Mouse (Mus musculus) urinary bladder, postnatal 25 days (tissue): ENCODE results near the gene Srl.
"Not testable (repeated sequence)": the region's sequence is repeated elsewhere in the genome, so short reads cannot be mapped to it uniquely, and the experiment has no call there.

ENCODE experiments used
- DNase-seq: peaks from one replicate; pipeline ENCODE4 v3.0.0; 2022; ENCODE audit warnings: low spot score

Gene Srl

GRCm38 (mm10) chr16:4541501-4542198, at the start of gene Srl:
TSS of gene Srl (minus strand) at chr16:4541816.
- peak; percentile 100 for DNase-seq

DNA sequence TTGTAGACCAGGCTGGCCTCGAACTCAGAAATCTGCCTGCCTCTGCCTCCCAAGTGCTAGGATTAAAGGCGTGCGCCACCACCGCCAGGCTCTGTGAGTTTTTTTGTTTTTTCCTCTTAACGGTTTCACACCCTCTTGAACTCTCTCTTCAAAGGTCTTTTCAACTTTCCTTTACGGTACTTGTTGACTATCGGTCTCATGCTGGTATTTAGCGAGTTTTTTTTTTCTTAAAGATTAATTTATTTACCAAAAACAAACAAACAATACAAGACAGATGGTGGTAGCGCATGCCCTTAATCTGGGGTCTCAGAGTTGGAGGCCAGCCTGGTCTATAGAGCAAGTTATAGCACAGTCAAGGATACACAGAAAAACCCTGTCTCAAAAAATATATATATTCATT, 48.6 kb upstream of the Srl start:
- DNase-seq: no peak

DNA sequence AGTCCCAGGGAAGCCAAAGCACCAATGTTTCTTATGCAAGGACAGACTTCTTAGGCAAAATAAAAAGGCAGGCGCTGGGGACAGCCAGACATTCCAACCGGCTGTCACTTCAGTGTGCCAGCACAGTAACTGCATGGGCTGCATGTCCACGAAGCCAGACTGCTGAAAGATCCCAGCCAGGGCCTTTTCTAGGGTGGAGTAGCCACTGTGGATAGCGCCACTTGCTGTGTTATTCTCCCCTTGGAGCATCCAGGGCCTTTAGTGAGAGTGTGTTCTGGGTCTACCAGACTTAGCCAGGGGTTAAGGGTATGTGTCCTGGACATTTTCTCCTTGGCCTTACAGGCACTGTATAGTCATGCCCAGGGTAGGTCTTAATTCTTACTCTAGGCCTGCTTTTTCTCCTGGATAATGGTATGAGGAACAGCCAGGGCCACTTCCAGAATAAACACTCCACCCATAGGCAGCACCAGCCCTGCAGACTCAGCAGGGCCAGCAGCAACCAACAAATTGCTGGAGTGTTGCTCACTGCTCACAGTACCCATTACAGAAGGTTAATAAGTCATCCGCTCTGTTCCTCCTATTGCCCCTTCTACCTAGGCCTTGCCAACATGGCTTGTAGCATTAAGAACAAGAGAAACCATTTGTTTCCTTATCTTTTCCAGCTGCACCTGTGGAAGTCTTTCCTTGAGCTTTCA, 46.0 kb upstream of the Srl start:
- no peak for DNase-seq

DNA sequence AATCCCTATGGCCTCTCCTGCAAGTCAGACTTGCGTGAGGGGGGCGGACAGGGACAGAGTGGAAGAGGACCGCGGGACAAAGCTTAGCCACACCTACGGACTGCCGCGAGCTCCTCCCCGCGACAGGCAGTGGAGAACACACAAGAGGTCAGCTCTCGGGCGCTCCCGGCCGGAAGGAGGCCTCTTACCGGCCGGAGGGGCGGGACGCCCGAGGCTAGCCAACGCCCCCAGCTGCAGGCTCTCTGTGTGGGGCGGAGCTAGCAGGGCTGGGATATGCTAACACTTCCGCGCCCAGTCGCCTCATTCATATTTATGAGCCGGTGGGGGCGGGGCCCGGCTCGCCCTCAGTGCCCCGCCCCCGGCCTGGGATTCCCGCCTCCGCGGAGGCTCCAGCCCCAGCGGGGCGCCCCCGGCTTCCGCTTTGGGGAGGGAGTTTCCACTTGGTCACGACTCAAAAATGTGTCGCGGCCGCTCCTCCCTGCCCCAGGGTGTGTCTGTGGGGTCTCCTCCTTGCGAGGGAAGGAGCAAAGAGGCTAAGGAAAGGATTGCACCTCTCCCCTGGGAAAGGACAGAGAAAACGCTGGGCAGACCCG, 45.0 kb upstream of the Srl start:
- peak; percentile 96 for DNase-seq

GRCm38 (mm10) chr16:4585642-4586530, 44.3 kb upstream of the Srl start:
- no peak for DNase-seq

DNA sequence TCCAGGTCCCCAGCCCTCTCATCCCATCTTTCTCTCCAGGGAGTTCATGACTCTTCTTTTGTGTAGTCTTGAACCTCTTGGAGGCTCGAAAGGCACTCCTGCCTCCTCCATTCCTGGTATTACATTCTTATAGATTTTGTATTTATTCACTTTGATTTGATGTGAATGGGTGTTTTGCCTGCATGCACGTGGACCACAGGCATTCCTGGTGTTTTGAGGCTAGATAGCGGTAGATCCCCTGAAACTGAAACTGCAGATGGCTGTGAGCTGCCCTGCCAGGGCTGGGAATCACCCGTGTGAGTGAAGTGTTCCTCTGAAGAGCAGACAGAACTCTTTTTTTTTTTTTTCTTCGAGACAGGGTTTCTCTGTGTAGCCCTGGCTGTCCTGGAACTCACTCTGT, 42.8 kb upstream of the Srl start:
- DNase-seq: no peak

GRCm38 (mm10) chr16:4583807-4584206, 42.2 kb upstream of the Srl start:
- DNase-seq: no peak

GRCm38 (mm10) chr16:4581179-4581578, 39.6 kb upstream of the Srl start:
- not testable (repeated sequence) for DNase-seq

DNA sequence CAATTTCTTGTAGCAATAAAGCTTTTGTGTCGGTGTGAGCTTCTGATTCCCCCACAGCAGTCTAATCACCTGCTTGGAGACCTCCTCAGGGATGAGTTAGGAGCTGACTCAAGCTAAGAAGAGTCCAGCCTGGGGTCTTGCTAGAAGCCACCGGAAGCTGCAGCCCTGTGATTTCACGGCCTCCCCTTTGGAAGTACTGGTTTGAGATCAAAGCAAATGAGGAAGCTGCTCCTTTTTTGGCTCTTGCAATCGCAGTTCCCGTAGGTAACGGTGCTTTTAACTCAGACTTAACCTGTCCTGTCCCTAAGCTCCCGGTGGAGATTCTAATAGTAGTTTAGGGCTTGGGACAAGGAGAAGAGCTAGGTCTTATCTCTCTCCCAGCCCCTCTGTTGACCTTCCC, 37.0 kb upstream of the Srl start:
- DNase-seq: no peak

DNA sequence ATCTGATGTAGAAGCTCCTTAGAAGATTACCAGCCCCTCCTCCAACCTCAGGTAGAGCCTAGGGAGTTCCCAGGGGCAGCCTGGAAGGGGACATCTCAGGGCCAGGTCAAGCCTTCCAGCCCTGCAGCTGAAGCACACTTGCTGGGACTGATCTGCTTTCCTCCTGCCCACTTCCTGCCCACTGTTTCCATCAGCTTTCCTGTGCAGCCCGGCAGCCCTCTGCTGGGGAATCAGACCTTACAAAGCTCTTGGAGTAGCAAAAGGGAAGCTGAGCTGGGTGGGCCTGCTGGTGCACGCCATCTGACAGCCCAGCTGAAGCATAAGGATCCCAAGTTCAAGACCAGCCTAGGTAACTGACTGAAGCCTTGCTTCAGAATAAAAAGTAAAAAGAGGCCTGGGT, 35.3 kb upstream of the Srl start:
- no peak for DNase-seq

DNA sequence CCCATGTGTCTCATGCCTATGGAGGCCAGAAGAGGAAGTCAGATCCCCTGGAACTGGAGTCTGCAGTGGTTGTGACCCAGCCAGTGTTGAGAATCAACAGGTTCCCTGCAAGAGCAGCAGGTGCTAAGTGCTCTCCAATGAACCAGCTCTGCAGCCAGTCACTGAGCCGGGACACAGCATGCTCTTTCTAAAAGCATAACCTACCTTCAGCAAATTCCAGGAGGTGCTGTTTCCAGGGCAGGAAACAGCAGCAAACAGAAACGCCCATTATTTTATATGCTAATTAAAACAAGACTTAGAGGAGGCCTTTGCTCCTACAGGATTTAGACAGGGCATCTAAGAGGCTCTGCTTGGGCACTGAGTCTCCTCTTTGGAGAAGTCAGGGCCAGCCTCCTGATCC, 34.4 kb upstream of the Srl start:
- no peak for DNase-seq

DNA sequence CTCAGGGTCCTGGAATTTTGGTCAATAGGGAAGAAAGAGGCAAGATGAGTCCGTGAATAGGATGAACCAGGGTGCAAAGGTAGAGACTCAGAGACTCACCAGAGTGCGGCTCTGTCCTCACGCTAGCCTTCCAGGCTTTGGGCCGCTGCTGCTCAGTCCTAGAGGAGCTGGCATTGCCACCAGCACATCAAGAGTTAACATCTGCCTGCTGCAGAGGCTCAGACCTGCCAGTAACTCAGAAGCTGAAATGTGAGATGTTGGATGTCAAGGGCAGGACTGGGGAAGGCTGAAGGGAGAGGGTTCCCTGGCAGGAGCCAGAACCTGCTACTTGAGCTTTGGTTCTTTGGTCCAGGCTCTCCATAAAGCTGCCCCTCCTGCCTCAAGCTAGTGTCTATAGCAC, 29.1 kb upstream of the Srl start:
- no peak for DNase-seq

DNA sequence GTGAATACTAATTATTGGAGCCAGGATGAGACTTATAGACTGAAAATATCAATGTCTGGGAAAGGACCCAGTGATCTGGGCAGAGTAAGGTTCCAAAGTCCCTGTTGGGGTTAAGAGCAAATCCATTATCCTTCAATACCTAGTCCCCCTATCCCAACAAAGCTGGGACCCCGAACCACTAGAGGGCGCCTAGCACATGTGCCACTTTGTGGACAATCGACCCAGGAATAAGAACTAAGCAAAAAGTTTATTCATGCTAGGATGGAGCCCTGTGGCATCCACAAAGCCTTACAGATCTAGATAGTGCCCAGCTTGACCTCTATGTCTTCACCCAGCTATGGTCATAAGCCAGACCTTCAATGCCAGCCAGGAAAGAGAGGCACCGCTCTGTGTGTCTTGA, 26.3 kb upstream of the Srl start:
- peak; percentile 88 for DNase-seq

DNA sequence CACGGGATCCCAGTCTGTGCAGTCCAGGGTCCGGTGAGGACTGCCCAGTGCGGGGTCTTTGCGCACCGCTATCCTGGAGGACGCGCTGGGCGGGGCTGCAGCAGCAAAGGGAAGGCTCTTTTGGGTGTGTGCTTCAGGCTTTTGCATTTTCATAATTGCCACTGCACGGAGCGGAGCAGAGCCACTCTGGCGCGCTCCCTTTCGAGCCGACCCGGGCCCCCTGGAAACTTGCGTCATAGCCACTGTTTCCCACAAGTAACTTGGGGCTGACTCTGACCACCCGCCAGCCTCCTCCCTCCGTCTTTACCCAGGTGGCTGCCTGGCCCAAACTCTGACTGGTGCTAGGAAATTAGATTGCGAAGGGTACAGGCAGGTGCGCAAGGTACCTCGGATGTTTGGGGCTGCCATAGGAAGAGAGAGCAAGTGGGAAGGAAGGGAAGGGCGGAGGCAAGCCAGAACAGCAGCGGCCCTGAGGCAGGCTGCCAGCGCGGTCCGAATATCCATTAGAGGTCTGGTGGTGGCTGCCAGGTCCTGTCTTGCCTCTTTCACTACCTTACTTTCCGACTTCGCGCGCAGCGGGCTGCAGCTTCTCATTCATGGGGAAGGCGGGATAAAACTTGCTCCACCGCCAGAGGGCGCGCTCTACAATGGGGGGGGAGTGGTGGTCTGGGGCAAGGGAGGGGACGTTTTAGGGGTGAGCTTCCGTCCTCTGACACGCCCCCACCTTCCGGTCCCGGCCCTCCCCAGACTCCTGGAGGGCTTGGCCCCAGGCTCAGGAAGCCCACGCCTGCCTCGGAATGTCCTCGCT, 18.7 kb upstream of the Srl start:
- DNase-seq: peak; percentile 70

GRCm38 (mm10) chr16:4559715-4560144, 18.1 kb upstream of the Srl start, which contains the start of gene Tfap4:
TSS of gene Tfap4 (minus strand) at chr16:4559854.
- DNase-seq: peak; percentile 69

DNA sequence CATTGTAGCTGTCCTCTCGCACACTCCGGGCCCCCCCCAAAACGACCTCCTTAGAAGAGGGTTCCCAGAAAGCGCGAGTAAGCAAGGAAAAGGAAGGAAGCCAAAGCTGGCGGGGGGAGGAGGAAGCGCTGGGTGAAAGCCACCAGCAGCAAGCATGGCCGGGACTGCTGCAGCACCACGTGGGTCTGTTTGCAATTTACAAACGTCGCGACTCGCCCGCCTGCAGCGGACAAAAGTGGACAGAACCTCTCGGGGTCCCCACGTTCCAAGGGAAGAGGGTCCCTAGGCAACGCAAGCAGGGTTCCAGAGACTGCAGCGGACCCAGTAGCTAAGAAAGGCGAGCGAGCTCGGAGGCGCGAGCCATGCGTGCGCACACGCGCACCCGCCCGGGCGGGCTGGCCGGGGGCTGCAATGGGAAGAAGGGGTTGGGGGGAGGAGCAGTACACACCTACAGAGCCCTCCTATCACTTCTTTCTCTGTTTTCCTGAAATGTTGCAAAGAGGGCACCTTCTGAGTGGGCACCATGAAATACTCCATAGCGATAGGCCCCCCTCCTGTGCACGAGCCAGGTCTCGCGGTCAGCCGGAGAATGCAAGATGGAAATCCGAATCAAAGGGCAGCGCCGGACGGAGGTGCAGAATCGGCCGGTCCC, 17.5 kb upstream of the Srl start:
- DNase-seq: peak; percentile 58

GRCm38 (mm10) chr16:4558384-4558979, 16.9 kb upstream of the Srl start:
- peak; percentile 77 for DNase-seq

DNA sequence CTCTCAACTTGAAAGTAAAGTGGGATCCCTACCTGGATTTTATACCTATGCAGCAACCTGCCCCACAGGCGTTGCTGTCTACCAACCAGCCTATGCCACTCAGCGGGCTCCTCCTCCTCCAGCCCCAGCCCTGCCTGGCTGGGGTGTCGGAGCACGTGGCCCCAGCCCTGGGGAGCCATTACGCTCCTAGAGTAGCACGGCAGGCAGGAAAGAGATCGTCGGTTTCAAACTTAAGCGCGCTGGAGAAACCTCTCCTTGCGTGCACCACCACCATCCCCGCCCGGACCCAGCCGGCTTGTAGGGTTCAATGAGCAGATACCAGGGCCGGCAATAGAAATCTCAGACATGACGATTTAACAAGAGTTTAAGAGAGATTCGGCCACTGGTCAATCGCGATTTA, 16.3 kb upstream of the Srl start:
- peak; percentile 62 for DNase-seq

DNA sequence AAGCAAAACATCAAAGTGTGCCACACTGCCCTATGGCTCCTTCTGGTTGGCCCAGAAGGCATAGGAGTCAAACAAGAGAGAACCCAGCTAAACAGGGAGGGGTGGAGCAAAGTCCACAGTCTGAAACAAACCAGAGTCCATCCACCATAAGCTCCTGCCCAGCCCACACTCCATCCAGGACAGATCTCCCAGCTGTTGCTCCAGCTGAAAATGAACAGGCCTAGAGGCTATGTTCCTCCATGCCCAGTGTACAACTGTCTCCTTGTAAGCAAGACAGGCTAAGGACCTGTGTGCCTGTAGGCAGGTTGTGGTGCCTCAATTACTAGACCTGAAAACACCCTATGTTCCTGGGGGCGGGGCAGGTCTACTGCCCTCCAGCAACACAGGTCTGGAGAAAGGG, 15.5 kb upstream of the Srl start:
- no peak for DNase-seq

- no peak for DNase-seq
Observed at GRCm38 (mm10) chr16:4555555-4555954, 13.9 kb upstream of the Srl start.
